Mouse (Mus musculus) heart, adult 18-20 months (tissue): ENCODE results near the gene Zmat5. TPM values are rescaled to one million over a fixed set of nuclear protein-coding genes. Genes with fewer than 3 reads are reported as not detected.
A peak's percentile ranks its signal among the peaks of the same experiment; 100 is the strongest.

ENCODE experiments used
- DNase-seq, 2 experiments: peaks; one replicate each; pipeline ENCODE4 v3.0.0; 2021 to 2022; ENCODE audit warnings: mixed read lengths in 1 of 2
- total RNA-seq, 2 experiments: library from RNA; stranded (reverse); gene quantifications; 2 replicates each; pipeline ENCODE4 v1.2.3; 2021

Gene Zmat5
- total RNA-seq, 2 experiments from 2014 or later = 24.7 to 25.5 TPM

GRCm38 (mm10) chr11:4772925-4773324 lies 68.4 kb downstream of the Zmat5 start:
- peak; percentile 29 to 84 for DNase-seq

GRCm38 (mm10) chr11:4780927-4781326 lies 76.4 kb downstream of the Zmat5 start:
- DNase-seq = no peak

GRCm38 (mm10) chr11:4783116-4783515 lies 78.6 kb downstream of the Zmat5 start:
- no peak for DNase-seq

- DNase-seq = no peak
These were observed 80.2 kb downstream of the Zmat5 start for GRCm38 (mm10) chr11:4784629-4785142.

Other genes with a start within 250 kb of the Zmat5 start
- gene Mtmr3, start 109.8 kb upstream of the Zmat5 start, total RNA-seq = 10 to 100 TPM; 47.4 to 49.0 TPM
- not detected for gene Gm11032, start 84.6 kb upstream of the Zmat5 start, total RNA-seq
- 10 to 100 TPM; 15.0 to 16.1 TPM for gene Ascc2, start 66.9 kb upstream of the Zmat5 start, total RNA-seq
- 1,000 to 10,000 TPM; 1,576 to 1,640 TPM for gene Uqcr10, start 336 bp upstream of the Zmat5 start, total RNA-seq
- not detected for gene Cabp7, start 42.1 kb downstream of the Zmat5 start, total RNA-seq
- gene Nf2, start 144.9 kb downstream of the Zmat5 start, total RNA-seq = 10 to 100 TPM; 70.8 to 76.9 TPM
- 1 to 10 TPM in 1 of 2 experiments, under 1 TPM in 1; 0.55 to 2.1 TPM for gene Nipsnap1, start 169.3 kb downstream of the Zmat5 start, total RNA-seq
- gene Thoc5, start 190.6 kb downstream of the Zmat5 start, total RNA-seq = 10 to 100 TPM; 17.1 to 17.3 TPM
- gene Nefh, start 243.4 kb downstream of the Zmat5 start, total RNA-seq = not detected